Mouse (Mus musculus) kidney, postnatal 10 days (tissue): ENCODE data around the gene Mta1.

Source experiments
- DNase-seq: peaks from one replicate; pipeline ENCODE4 v3.0.0; 2021; ENCODE audit warnings: mixed read lengths

Mta1 gene

GRCm38 (mm10) chr12:113150591-113150990 lies 52.5 kb downstream of the Mta1 start:
- DNase-seq: no peak

- peak; percentile 50 for DNase-seq
Observed at GRCm38 (mm10) chr12:113151046-113151445, 53.0 kb downstream of the Mta1 start.

- peak; percentile 70 for DNase-seq
Observed at GRCm38 (mm10) chr12:113151661-113152271, 53.7 kb downstream of the Mta1 start.

GRCm38 (mm10) chr12:113152272-113152661 lies 54.2 kb downstream of the Mta1 start:
- peak; percentile 45 for DNase-seq

- DNase-seq: no peak
Observed at GRCm38 (mm10) chr12:113152991-113153525, 55.0 kb downstream of the Mta1 start.

- DNase-seq: no peak
Observed at GRCm38 (mm10) chr12:113153971-113154370, 55.9 kb downstream of the Mta1 start.

- no peak for DNase-seq
Observed at GRCm38 (mm10) chr12:113154747-113155075, 56.6 kb downstream of the Mta1 start.

- DNase-seq: peak; percentile 78
Observed at GRCm38 (mm10) chr12:113155076-113155771, 57.1 kb downstream of the Mta1 start.

- peak; percentile 100 for DNase-seq
Observed at GRCm38 (mm10) chr12:113155887-113156539, 57.9 kb downstream of the Mta1 start, which contains the start of gene Tedc1. Tedc1 (plus strand) TSS chr12:113156421.

- DNase-seq: no peak
Observed at GRCm38 (mm10) chr12:113156540-113156929, 58.5 kb downstream of the Mta1 start.

GRCm38 (mm10) chr12:113157002-113157401 lies 58.9 kb downstream of the Mta1 start:
- peak; percentile 47 for DNase-seq

- DNase-seq: no peak
Observed at GRCm38 (mm10) chr12:113157521-113157920, 59.4 kb downstream of the Mta1 start.

- DNase-seq: no peak
Observed at GRCm38 (mm10) chr12:113157971-113158370, 59.9 kb downstream of the Mta1 start.

- DNase-seq: no peak
Observed at GRCm38 (mm10) chr12:113163561-113164006, 65.5 kb downstream of the Mta1 start.

- no peak for DNase-seq
Observed at GRCm38 (mm10) chr12:113168031-113168536, 70.0 kb downstream of the Mta1 start.

GRCm38 (mm10) chr12:113176960-113177725 lies 79.1 kb downstream of the Mta1 start:
- DNase-seq: no peak

GRCm38 (mm10) chr12:113181020-113181419 lies 82.9 kb downstream of the Mta1 start:
- no peak for DNase-seq

GRCm38 (mm10) chr12:113184945-113185344 lies 86.9 kb downstream of the Mta1 start:
- DNase-seq: no peak

GRCm38 (mm10) chr12:113185442-113186291 lies 87.6 kb downstream of the Mta1 start, which contains the start of gene Tmem121:
Tmem121 (plus strand) TSS chr12:113185930.
- peak; percentile 46 for DNase-seq

GRCm38 (mm10) chr12:113186326-113187010 lies 88.4 kb downstream of the Mta1 start:
- DNase-seq: no peak
